Mouse (Mus musculus) heart, postnatal 0 days (tissue): ENCODE results near the gene Egfl8. TPM values are rescaled to one million over a fixed set of nuclear protein-coding genes. Genes with fewer than 3 reads are reported as not detected.

Experiments
- ATAC-seq: fragments of 200-750 bp; cut with Nextera tagmentation; 2 replicates; pipeline ENCODE4 v1.8.0; 2017; ENCODE audit warnings: low read depth, moderate number of reproducible peaks, moderate library complexity; ENCODE audit not compliant: insufficient read depth
- DNase-seq: peaks from one replicate; pipeline ENCODE4 v3.0.0-alpha.2; 2016; ENCODE audit warnings: low spot score
- H3K27ac ChIP-seq: fragments of 300-500 bp; sonication (generic); 2 replicates; pipeline ENCODE4 v1.5.1; 2014; ENCODE audit warnings: low read depth, mild to moderate bottlenecking
- H3K27me3 ChIP-seq: fragments of 300-500 bp; sonication (generic); 2 replicates; pipeline ENCODE4 v1.6.1; 2014; ENCODE audit warnings: low read length, mixed read lengths; ENCODE audit not compliant: control insufficient read depth, insufficient read depth
- H3K36me3 ChIP-seq: fragments of 300-500 bp; sonication (generic); replicated peaks from 2 replicates; pipeline ENCODE4 v1.6.1; 2014; ENCODE audit warnings: low read length, mixed read lengths; ENCODE audit not compliant: control insufficient read depth, insufficient read depth
- H3K4me1 ChIP-seq: fragments of 300-500 bp; sonication (generic); 2 replicates; pipeline ENCODE4 v1.6.1; 2014; ENCODE audit warnings: antibody characterized with exemption; ENCODE audit not compliant: control insufficient read depth, insufficient read depth
- H3K4me2 ChIP-seq: fragments of 300-500 bp; sonication (generic); 2 replicates; pipeline ENCODE4 v1.6.1; 2014; ENCODE audit warnings: low read depth, mild to moderate bottlenecking, low read length, moderate library complexity
- H3K4me3 ChIP-seq: fragments of 300-500 bp; sonication (generic); 2 replicates; pipeline ENCODE4 v1.5.1; 2014; ENCODE audit warnings: low read depth, low read length
- H3K9ac ChIP-seq: fragments of 300-500 bp; sonication (generic); replicated peaks from 2 replicates; pipeline ENCODE4 v1.6.1; 2014; ENCODE audit warnings: low read depth, low read length, mixed read lengths
- H3K9me3 ChIP-seq: fragments of 300-500 bp; sonication (generic); replicated peaks from 2 replicates; pipeline ENCODE4 v1.6.1; 2016; ENCODE audit warnings: low read length; ENCODE audit not compliant: control insufficient read depth
- CTCF ChIP-seq: IDR thresholded peaks from 2 replicates; pipeline ENCODE4 v1.5.1; 2016; ENCODE audit warnings: antibody characterized with exemption, control low read depth, low read depth
- EP300 ChIP-seq: IDR thresholded peaks from 2 replicates; pipeline ENCODE4 v1.6.1; 2016; ENCODE audit warnings: antibody characterized with exemption, low read depth
- WGBS: fragments of 180-500 bp; shearing (Covaris S2); extraction: QIAGEN DNeasy Blood & Tissue Kit; methylation state at CpG from one replicate; pipeline ENCODE4 v1.1.7; 2014; 5-methylcytosine and 5-hydroxymethylcytosine counted together
- polyA plus RNA-seq: library from polyadenylated mRNA; unstranded; fragments of >200 nt; fragmentation: Nextera tagmentation; extraction: Ambion mirVana; gene quantifications from 2 replicates; pipeline ENCODE4 v1.2.1, GENCODE M21; 2015
- total RNA-seq: library from RNA; depleted of rRNA; stranded (reverse); fragments of >200 nt; gene quantifications from 2 replicates; pipeline ENCODE4 v1.2.3, GENCODE M21; 2014; ENCODE audit warnings: low replicate concordance

The Egfl8 gene
- total and polyA plus RNA-seq, 2 experiments from 2014 or later = 0.15 to 0.97 TPM

- no peak overlapping the region for H3K9ac ChIP-seq
- no peak for ATAC-seq
- peaks cover 14% of the 10 kb centered on the region for H3K27me3 ChIP-seq
- no peaks in the 10 kb centered on the region for H3K36me3 ChIP-seq
- WGBS = 56% methylated on average over 3 of the region's 3 CpGs
- DNase-seq = no peak
- H3K9me3 ChIP-seq = no peaks in the 10 kb centered on the region
- TF ChIP-seq EP300 = no peak
- TF ChIP-seq CTCF = no peak
- no peak overlapping the region for H3K4me2 ChIP-seq
- H3K4me3 ChIP-seq = no peak overlapping the region
- no peak overlapping the region for H3K27ac ChIP-seq
- no peaks in the 10 kb centered on the region; the same call in 1 of the 2 replicates for H3K4me1 ChIP-seq
Observed at GRCm38 (mm10) chr17:34637459-34637858, 21.7 kb upstream of the Egfl8 start.

- Histone ChIP-seq H3K4me1 (no peaks in the 10 kb centered on the region; the same call in 1 of the 2 replicates), H3K4me2 (no peak overlapping the region), H3K27ac (no peak overlapping the region), H3K27me3 (peaks cover 32% of the 10 kb centered on the region), H3K9me3 (no peaks in the 10 kb centered on the region), H3K4me3 (no peak overlapping the region), H3K36me3 (no peaks in the 10 kb centered on the region), H3K9ac (no peak overlapping the region)
- DNase-seq = no peak
- no peak for TF ChIP-seq CTCF
- no peak for TF ChIP-seq EP300
- WGBS = 61% methylated on average over 2 of the region's 2 CpGs
- ATAC-seq = no peak
Observed at GRCm38 (mm10) chr17:34635671-34636070, 19.9 kb upstream of the Egfl8 start.

- Histone ChIP-seq H3K27ac (no peak overlapping the region), H3K4me3 (peak overlapping the region; percentile 35), H3K9me3 (no peaks in the 10 kb centered on the region), H3K27me3 (peaks cover 50% of the 10 kb centered on the region), H3K36me3 (no peaks in the 10 kb centered on the region), H3K9ac (peak overlapping the region; percentile 22; the same call in 1 of the 2 replicates), H3K4me1 (peaks cover 10% of the 10 kb centered on the region), H3K4me2 (peak overlapping the region; percentile 59)
- DNase-seq (no peak), ATAC-seq (0 out of 2 replicates have a peak, but pooled peaks have one; percentile 12)
- 2% methylated on average over 26 of the region's 26 CpGs for WGBS
- TF ChIP-seq CTCF (no peak), EP300 (no peak)
Observed at GRCm38 (mm10) chr17:34632261-34632691, 16.5 kb upstream of the Egfl8 start.

GRCm38 (mm10) chr17:34631647-34632046 lies 15.9 kb upstream of the Egfl8 start:
- H3K27me3 ChIP-seq = peaks cover 50% of the 10 kb centered on the region
- WGBS = 8% methylated on average over 12 of the region's 12 CpGs

GRCm38 (mm10) chr17:34630761-34631301 lies 15.1 kb upstream of the Egfl8 start:
- no peaks in the 10 kb centered on the region for H3K9me3 ChIP-seq
- TF ChIP-seq CTCF = no peak
- no peak for TF ChIP-seq EP300
- DNase-seq (no peak), ATAC-seq (no peak)
- peaks cover 50% of the 10 kb centered on the region for H3K27me3 ChIP-seq
- no peaks in the 10 kb centered on the region for H3K36me3 ChIP-seq
- 4% methylated on average over 48 of the region's 48 CpGs for WGBS
- peak overlapping the region; percentile 41; the same call in 1 of the 2 replicates for H3K9ac ChIP-seq
- H3K27ac ChIP-seq = peak overlapping the region; percentile 36; the same call in 1 of the 2 replicates
- peaks cover 16% of the 10 kb centered on the region for H3K4me1 ChIP-seq
- H3K4me3 ChIP-seq = peak overlapping the region; percentile 37
- peak overlapping the region; percentile 59 for H3K4me2 ChIP-seq

More at GRCm38 (mm10) chr17:34631647-34632046, 15.9 kb upstream of the Egfl8 start:
- peak overlapping the region; percentile 35 for H3K4me3 ChIP-seq
- no peak overlapping the region for H3K27ac ChIP-seq
- TF ChIP-seq CTCF (no peak), EP300 (no peak)
- H3K4me1 ChIP-seq = peaks cover 10% of the 10 kb centered on the region
- DNase-seq (no peak), ATAC-seq (no peak)
- H3K9me3 ChIP-seq = no peaks in the 10 kb centered on the region
- H3K36me3 ChIP-seq = no peaks in the 10 kb centered on the region
- peak overlapping the region; percentile 59 for H3K4me2 ChIP-seq
- peak overlapping the region; percentile 22; the same call in 1 of the 2 replicates for H3K9ac ChIP-seq
